Mouse (Mus musculus): ENCODE measurements around the gene Otos.
A peak's percentile ranks its signal among the peaks of the same experiment; 100 is the strongest.

Otos gene

GRCm38 (mm10) chr1:92646601-92647000, 2.0 kb downstream of the Otos start:
- no peak for DNase-seq (ENCODE audit: low spot score in 2 of 2)

- no peak for DNase-seq (ENCODE audit: low spot score in 2 of 2)
Observed at GRCm38 (mm10) chr1:92646111-92646510, 2.5 kb downstream of the Otos start.

DNA sequence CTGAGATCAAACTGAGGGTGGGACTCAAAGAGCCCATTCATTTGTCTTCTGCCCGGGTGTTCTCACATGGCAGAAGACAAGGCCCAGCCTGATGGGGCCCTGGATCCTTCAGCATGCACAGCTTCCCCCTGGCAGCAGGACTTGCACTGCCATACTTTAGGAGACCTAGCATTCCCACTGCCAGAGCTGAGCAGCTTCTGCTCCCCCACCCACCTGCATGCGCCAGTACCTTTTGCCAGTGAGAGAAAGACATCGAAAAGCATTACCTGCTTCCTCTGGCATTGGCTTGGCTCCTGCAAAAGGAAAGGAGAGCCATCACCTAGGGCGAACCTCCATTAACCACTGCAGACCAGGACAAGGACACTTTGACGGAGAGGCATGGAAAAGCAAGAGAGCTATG, 3.7 kb downstream of the Otos start:
- no peak for DNase-seq (ENCODE audit: low spot score in 2 of 2)

- no peak for DNase-seq (ENCODE audit: low spot score in 2 of 2)
Observed at GRCm38 (mm10) chr1:92643691-92644090, 5.0 kb downstream of the Otos start.

DNA sequence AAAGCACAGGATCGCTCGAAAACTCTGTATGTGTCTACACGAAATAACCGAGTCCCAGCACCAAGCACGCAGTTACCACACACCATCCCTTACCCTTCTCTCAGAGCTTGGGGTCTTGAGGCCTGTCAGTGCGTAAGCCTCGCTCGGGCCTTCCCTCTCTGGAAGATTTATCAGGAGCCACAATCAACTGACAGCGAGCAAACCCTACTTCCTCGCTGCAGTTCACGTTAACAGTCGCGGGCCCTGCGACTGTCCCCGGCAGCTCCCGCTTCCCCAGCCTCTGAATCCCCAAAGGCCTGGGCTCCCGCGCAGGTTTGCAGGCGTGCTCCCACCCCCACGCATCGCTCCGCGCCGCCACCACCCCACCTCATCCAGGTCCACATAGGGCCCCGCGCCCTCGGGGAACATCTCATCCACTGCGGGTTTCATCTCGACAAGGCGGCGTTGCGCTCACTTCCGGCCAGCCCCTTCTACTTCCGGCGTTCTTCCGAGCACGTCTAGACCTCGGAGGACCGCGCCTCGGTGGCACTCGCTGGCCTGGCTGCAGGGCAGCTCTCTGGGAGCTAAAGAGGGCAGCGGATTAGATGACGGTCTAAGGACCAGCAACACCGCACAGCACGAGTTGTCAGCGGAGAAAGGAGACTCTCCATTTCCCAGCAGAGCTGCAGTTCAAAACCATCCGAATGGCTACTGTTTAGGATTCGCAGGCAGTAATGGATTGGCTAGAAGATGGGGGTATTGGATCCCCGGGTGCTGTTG, 6.9 kb downstream of the Otos start, which contains the start of gene Cops9:
TSS of gene Cops9 (minus strand) at position 472 of the 759 bp plus-strand sequence.
- DNase-seq (ENCODE audit: low spot score in 2 of 2), result peak; percentile 81 to 86

DNA sequence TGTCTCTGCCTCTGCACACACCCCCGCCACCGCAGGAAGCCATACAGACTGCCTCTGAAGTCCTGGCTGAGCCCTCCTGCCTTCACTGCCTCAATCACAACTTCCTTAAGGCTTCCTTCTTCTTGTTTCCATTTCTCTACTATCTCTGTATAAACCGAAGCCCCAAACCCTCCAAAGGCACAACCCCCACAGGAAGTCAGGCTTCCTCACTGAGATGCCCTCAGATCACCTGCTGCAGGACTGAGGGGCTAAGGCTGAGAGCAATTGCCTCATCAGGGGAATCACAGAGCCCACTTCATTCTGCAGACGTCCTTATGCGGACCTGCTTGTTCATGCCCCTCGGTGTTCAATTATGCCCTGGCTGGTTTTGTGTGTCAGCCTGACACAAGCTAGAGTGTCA, 8.2 kb downstream of the Otos start:
- DNase-seq (ENCODE audit: low spot score in 2 of 2), result no peak

- no peak for DNase-seq (ENCODE audit: low spot score in 2 of 2)
Observed at GRCm38 (mm10) chr1:92638736-92639135, 9.9 kb downstream of the Otos start.

DNA sequence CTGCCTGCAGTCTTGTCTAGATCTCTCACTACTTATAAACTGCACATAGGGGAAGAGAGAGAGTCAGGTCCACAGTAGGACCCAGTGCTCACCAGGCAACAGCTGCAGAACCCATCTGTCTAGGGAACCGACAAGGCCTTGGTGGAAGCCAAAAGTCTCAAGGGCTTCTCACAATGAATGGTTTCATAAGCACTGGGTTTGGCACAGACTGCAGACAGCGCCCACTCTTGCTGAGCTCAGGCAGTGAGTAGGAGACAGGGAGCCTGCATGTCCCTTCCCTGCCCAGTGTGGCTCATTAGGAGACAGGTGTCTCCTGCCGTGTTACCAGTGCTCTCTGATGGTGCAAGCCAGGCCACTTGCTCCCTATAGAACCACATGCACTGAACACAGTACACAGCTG, 10.5 kb downstream of the Otos start:
- no peak for DNase-seq (ENCODE audit: low spot score in 2 of 2)

GRCm38 (mm10) chr1:92637501-92638172, 11.0 kb downstream of the Otos start:
- DNase-seq (ENCODE audit: low spot score in 2 of 2), result no peak

- DNase-seq (ENCODE audit: low spot score in 2 of 2), result no peak
Observed at GRCm38 (mm10) chr1:92636676-92637075, 12.0 kb downstream of the Otos start.

GRCm38 (mm10) chr1:92636015-92636414, 12.6 kb downstream of the Otos start:
- DNase-seq (ENCODE audit: low spot score in 2 of 2), result no peak

DNA sequence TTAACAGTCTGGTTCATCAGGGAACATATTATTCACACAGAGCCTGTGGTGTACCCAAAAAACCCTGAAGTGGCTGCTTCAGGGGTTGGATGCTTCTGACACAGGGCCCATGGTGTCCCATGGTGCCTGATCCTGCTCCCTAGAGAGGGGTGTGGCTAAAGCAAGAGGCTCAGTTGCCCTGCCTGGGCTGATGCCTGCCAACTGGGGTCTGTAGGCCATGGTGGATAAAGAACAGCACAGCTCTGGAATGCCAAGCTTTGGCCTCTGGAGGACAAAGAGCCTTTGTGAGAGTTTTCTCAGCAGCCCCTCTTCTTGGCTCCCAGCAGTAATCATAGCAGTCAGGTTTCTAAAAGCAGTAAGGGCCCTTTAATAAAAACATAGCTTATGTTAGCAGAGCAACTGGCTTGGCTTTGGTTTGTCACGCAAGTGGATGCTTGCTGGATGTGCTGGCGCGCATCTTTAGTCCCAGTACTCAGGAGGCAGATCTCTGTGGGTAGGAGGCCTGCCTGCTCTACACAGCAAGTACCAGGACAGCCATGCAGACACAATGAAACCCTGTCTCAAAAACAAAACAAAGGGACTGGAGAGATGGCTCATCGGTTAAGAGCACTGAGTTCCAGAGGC, 13.6 kb downstream of the Otos start:
- no peak for DNase-seq (ENCODE audit: low spot score in 2 of 2)

DNA sequence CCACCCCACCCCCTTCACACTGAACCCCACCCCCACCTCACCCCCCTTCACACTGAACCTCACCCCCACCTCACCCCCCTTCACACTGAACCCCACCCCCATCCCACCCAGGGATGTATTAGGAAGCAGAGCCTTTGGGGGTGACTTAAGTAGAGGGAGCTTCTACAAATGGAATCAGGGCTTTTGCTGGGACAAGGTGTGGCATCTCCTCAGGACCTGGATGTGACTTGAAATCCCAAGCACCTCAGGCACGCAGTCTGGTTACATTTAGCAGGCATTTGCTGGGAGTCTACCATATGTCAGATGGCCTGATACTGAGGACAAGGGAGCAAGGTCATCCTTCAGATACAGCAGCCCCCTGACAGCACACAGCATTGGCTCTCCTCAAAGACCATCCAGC, 14.1 kb downstream of the Otos start:
- DNase-seq (ENCODE audit: low spot score in 2 of 2), result no peak

GRCm38 (mm10) chr1:92633726-92634125, 14.9 kb downstream of the Otos start:
- no peak for DNase-seq (ENCODE audit: low spot score in 2 of 2)

GRCm38 (mm10) chr1:92632948-92633347, 15.7 kb downstream of the Otos start:
- no peak for DNase-seq (ENCODE audit: low spot score in 2 of 2)

GRCm38 (mm10) chr1:92632196-92632595, 16.4 kb downstream of the Otos start:
- no peak for DNase-seq (ENCODE audit: low spot score in 2 of 2)

DNA sequence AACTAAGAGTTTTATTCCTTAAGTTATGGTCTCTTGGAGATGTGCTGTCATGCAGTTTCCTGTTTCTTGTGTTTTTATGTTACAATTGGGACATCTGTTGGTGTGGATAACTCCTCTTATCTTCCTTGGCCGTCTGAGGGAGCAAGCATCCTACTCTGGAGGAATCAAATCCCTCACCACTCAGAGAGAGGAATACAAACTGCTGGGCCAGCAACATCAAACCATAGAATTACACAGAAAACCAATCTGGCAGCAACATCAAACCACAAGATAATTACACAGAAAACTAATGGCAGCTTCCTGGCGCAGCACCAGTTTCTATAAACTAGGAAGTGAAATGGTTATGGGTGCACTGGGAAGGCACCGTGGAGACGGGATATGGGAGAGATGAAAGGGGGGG, 20.4 kb downstream of the Otos start:
- no peak for DNase-seq (ENCODE audit: low spot score in 2 of 2)

- DNase-seq (ENCODE audit: low spot score in 2 of 2), result no peak
Observed at GRCm38 (mm10) chr1:92618360-92618759, 30.3 kb downstream of the Otos start.

DNA sequence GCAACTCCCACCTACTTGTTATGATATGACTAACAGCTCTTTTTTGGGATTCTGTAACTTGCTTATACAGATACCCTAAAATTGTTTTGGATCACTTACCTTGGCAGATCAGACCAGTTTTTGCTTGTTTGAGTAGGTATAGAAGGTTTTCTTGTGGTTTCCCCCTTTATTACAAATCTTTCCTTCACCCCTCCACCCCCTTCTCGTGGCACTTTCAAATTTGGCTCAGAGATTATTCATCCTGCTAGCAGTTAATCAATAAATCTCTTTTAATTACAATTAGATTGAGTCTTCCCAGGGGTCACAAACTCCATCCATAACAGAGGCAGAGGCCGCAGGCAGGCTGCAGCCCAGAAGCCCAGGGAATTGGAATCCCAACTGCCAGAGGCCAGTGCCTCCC, 31.2 kb downstream of the Otos start, which contains the start of gene Olfr12:
TSS of gene Olfr12 (plus strand) at position 301 of the 400 bp plus-strand sequence.
- DNase-seq (ENCODE audit: low spot score in 2 of 2), result no peak

- DNase-seq (ENCODE audit: low spot score in 2 of 2), result no peak
Observed at GRCm38 (mm10) chr1:92616046-92616445, 32.6 kb downstream of the Otos start.

GRCm38 (mm10) chr1:92614516-92614915, 34.1 kb downstream of the Otos start:
- DNase-seq (ENCODE audit: low spot score in 2 of 2), result no peak

GRCm38 (mm10) chr1:92613175-92613574, 35.5 kb downstream of the Otos start:
- DNase-seq (ENCODE audit: low spot score in 2 of 2), result no peak

- peak; percentile 34 to 56 for DNase-seq (ENCODE audit: low spot score in 2 of 2)
Observed at GRCm38 (mm10) chr1:92611008-92611407, 37.6 kb downstream of the Otos start.

All from natural killer cell, adult 2 months (primary cell).